23 mouse cellular contexts compared by ENCODE assay signal in the genomic region with DNA sequence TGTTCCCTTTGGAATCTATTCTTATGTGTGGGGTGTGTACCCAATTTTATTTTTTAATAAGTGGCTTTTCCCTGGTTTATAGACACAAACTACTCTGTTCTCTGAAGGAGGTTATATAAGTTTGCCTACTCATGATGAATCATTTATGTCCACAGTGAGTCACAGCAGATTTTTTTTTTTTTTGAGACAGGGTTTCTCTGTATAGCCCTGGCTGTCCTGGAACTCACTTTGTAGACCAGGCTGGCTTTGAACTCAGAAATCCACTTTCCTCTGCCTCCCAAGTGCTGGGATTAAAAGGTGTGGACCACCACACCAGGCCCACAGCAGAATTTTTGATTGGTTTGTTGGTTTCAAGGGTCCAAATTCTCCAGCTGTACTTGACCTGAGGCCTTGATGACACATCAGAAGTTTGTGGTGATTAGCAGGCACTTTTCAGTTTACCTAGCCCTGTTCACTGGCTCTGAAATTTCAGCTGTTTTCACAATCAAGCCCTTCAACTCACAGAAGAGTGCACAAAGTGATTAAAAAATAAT. TPM values are rescaled to one million over a fixed set of nuclear protein-coding genes. Genes with fewer than 3 reads are reported as not detected.
DNase-seq lines count a peak whose midpoint lies in the region; TF ChIP-seq lines count a peak whose summit lies in the region.
"Had no signal": no experiment of that assay in that cellular context is flagged by ENCODE, and none has a peak within 500 bp of the region (broad histone marks: within the 10 kb centered on the region; RNA-seq: fewer than 3 reads in every experiment).

No protein-coding gene starts in this region.

- peak overlapping the region; percentile 58; the same call in 1 of the 2 replicates for H3K27ac ChIP-seq in left cerebral cortex, adult 2 months
- peak overlapping the region; percentile 52 for H3K27ac ChIP-seq in macrophage
- no peak overlapping the region for H3K27ac ChIP-seq in heart, adult 2 months
- H3K27ac ChIP-seq: forebrain, embryonic 15.5 days; heart, embryonic 13.5 days; hindbrain, embryonic 12.5 days; liver, embryonic 15.5 days; lung, embryonic 15.5 days; midbrain, embryonic 12.5 days had no signal

- H3K4me1 ChIP-seq in heart, adult 2 months (ENCODE audit: control insufficient read depth, insufficient read depth, low read length): no peaks in the 10 kb centered on the region
- H3K4me1 ChIP-seq: forebrain, embryonic 15.5 days; hindbrain, embryonic 12.5 days; liver, embryonic 15.5 days; lung, embryonic 15.5 days; midbrain, embryonic 12.5 days had no signal

- intact Hi-C loops in left cerebral cortex, adult 2 months (cut with DNase I): loop anchor here (5.0 kb wide), 1 partner anchor 326 kb away; no protein-coding TSS in a partner anchor
- intact Hi-C loops in left cerebral cortex, postnatal 25 days (cut with DNase I): no loop called here
- intact Hi-C loops in heart, adult 2 months (cut with DNase I): no loop called here

- H3K4me3 ChIP-seq in left cerebral cortex, adult 2 months: no peak overlapping the region
- H3K4me3 ChIP-seq in C2C12 (ENCODE audit: insufficient read depth, poor library complexity, severe bottlenecking) (no peak overlapping the region), macrophage (ENCODE audit: inconsistent target) (no peak overlapping the region)
- no peak overlapping the region for H3K4me3 ChIP-seq in heart, adult 2 months
- H3K4me3 ChIP-seq: forebrain, embryonic 15.5 days; heart, embryonic 13.5 days; hindbrain, embryonic 12.5 days; liver, embryonic 15.5 days; lung, embryonic 15.5 days; midbrain, embryonic 12.5 days had no signal

- H3K9ac ChIP-seq in heart, adult 2 months (ENCODE audit: low read depth, low read length): no peak overlapping the region
- H3K9ac ChIP-seq: forebrain, embryonic 15.5 days; heart, embryonic 13.5 days; hindbrain, embryonic 12.5 days; liver, embryonic 15.5 days; lung, embryonic 15.5 days; midbrain, embryonic 12.5 days had no signal

- H3ac ChIP-seq in C2C12 (ENCODE audit: control insufficient read depth, insufficient read length, low read depth): no peak overlapping the region

- no peak for TF ChIP-seq EP300 in heart, adult 2 months (IDR thresholded peaks at IDR 0.05; ENCODE audit: insufficient read depth, low read depth, low read length)

- H3K36me3 ChIP-seq in C2C12 (ENCODE audit: control insufficient read depth, insufficient read depth) (no peaks in the 10 kb centered on the region), macrophage (ENCODE audit: inconsistent target) (no peaks in the 10 kb centered on the region)
- H3K36me3 ChIP-seq in heart, adult 2 months (ENCODE audit: control insufficient read depth, insufficient read depth, low read length): no peaks in the 10 kb centered on the region
- H3K36me3 ChIP-seq: forebrain, embryonic 15.5 days; G1E; heart, embryonic 13.5 days; hindbrain, embryonic 12.5 days; liver, embryonic 15.5 days; lung, embryonic 15.5 days; midbrain, embryonic 12.5 days had no signal

- no peak for DNase-seq in left cerebral cortex, adult 2 months (ENCODE audit: extremely low spot score in 1 of 2, low spot score in 2 of 2)
- DNase-seq in left cerebral cortex, postnatal 25 days (ENCODE audit: low spot score in 2 of 2): no peak
- DNase-seq in NIH3T3 (ENCODE audit: low read depth): peak; percentile 41
- no peak for DNase-seq in spleen, postnatal 10 days (ENCODE audit: low spot score in 2 of 2)
- no peak for DNase-seq in testis, postnatal 14 days (ENCODE audit: low spot score)
- no peak for DNase-seq in heart, adult 2 months
- DNase-seq: cerebellum, adult 11 months; cerebellum, postnatal 25 days; gastrocnemius, postnatal 14 days; heart, adult 18-20 months; heart, postnatal 14 days; kidney, postnatal 25 days; lung, postnatal 4 days; thymus, postnatal 25 days had no signal

- H3K79me2 ChIP-seq in C2C12 (ENCODE audit: control insufficient read depth, insufficient read depth) (no peaks in the 10 kb centered on the region), macrophage (ENCODE audit: inconsistent target) (no peaks in the 10 kb centered on the region)
- no peaks in the 10 kb centered on the region for H3K79me2 ChIP-seq in heart, adult 2 months (replicated peaks; ENCODE audit: control insufficient read depth, insufficient read depth, low read length)

- TF ChIP-seq CTCF in left cerebral cortex, adult 2 months (IDR thresholded peaks at IDR 0.05): no peak
- TF ChIP-seq CTCF in C2C12 (IDR thresholded peaks at IDR 0.05; ENCODE audit: control insufficient read depth, insufficient read depth, insufficient read length): no peak
- no peak for TF ChIP-seq CTCF in heart, adult 2 months (IDR thresholded peaks at IDR 0.05)

- TF ChIP-seq POLR2A in heart, adult 2 months (IDR thresholded peaks at IDR 0.05; ENCODE audit: insufficient read depth, low read depth, low read length): no peak

- no peaks in the 10 kb centered on the region for H3K79me3 ChIP-seq in C2C12 (ENCODE audit: low read depth)

- no peaks in the 10 kb centered on the region for H3K27me3 ChIP-seq in C2C12 (ENCODE audit: control insufficient read depth, insufficient read depth, insufficient read length)
- no peaks in the 10 kb centered on the region for H3K27me3 ChIP-seq in heart, adult 2 months (ENCODE audit: control insufficient read depth, insufficient read depth, low read length)
- H3K27me3 ChIP-seq: forebrain, embryonic 15.5 days; heart, embryonic 13.5 days; hindbrain, embryonic 12.5 days; liver, embryonic 15.5 days; lung, embryonic 15.5 days; midbrain, embryonic 12.5 days had no signal

TF ChIP-seq in C2C12, 6 proteins besides CTCF, POLR2A, EP300 and RAD21:
- TF ChIP-seq MAX (IDR thresholded peaks at IDR 0.05): no peak
- TF ChIP-seq FOSL1 (IDR thresholded peaks at IDR 0.05; ENCODE audit: insufficient read depth, low read length, poor library complexity, severe bottlenecking): peak; percentile 99

RNA-seq across cellular contexts. Expression of gene Hmgcr, which starts 10.4 kb away (rescaled TPM):
- 100 to 1,000 TPM; 157 to 159 TPM for total RNA-seq in left cerebral cortex, adult 2 months (2021)
- total RNA-seq in left cerebral cortex, postnatal 25 days (2021): 100 to 1,000 TPM; 165 to 168 TPM
- polyA plus RNA-seq in C2C12 (2012; fragmentation: generic; extraction: Trizol) (58.7 TPM), macrophage (2018) (19.1 to 81.1 TPM (median 66.1 TPM) in 3 replicates)
- total RNA-seq in macrophage (2018; cell fraction: chromatin; rRNA removed): 100 to 1,000 TPM; 122 to 281 (median 193) TPM
- total RNA-seq in macrophage (2018; cell fraction: cytosol; rRNA removed): 10 to 100 TPM; 48.6 to 99.0 (median 71.6) TPM
- total RNA-seq in macrophage (2018; cell fraction: nucleus; rRNA removed): 100 to 1,000 TPM; 132 to 503 (median 180) TPM
- 10 to 100 TPM in 1 of 2 experiments, 1 to 10 TPM in 1; 8.4 to 10.0 TPM for total RNA-seq in heart, adult 2 months (2021)
- 2.7 and 4.6 TPM in 2 replicates for polyA plus RNA-seq in heart, adult 2 months (2012; rRNA removed)

Comparison
In these comparisons a context has a peak if more than half of its experiments do, and no peak if none do; other contexts are left out.
1. RNA of gene Hmgcr, which starts 10.4 kb away (total RNA-seq): 165 to 168 TPM in left cerebral cortex, postnatal 25 days and 157 to 159 TPM in left cerebral cortex, adult 2 months; 8.4 to 10.0 TPM in heart, adult 2 months; every median in the first group is over 10 times any median in the second.